Mouse (Mus musculus): ENCODE data around the gene Wdr27.

- TF ChIP-seq CTCF (IDR thresholded peaks at IDR 0.05; ENCODE audit: borderline replicate concordance, control insufficient read depth, extremely low read depth, insufficient read depth, low read length, poor library complexity) (no peak), POLR2A (IDR thresholded peaks at IDR 0.05; ENCODE audit: control insufficient read depth, extremely low read depth, insufficient read depth, low read length, poor library complexity) (no peak)
Observed at GRCm38 (mm10) chr17:14910771-14911170, 32.2 kb downstream of the Wdr27 start.
